Mouse (Mus musculus) gastrocnemius, adult 2 months (tissue): ENCODE measurements at regions not wholly inside any gene's neighbourhood (a gene's known extent, or its start where the extent isn't known, plus 50 kb on each side); places are given as distances from the start of the nearest gene placed in this dataset.

Experiments used
- DNase-seq: peaks from one replicate; pipeline ENCODE4 v3.0.0; 2022
- H3K27ac ChIP-seq: fragments of 200-600 bp; 2 replicates; pipeline ENCODE4 v1.8.1; 2022; ENCODE audit warnings: mild to moderate bottlenecking
- H3K4me3 ChIP-seq: fragments of 200-600 bp; 2 replicates; pipeline ENCODE4 v1.8.1; 2022; ENCODE audit warnings: mild to moderate bottlenecking, moderate library complexity
- CTCF ChIP-seq: fragments of 200-600 bp; IDR thresholded peaks from 2 replicates; pipeline ENCODE4 v1.8.1; 2022; ENCODE audit warnings: antibody characterized with exemption, mild to moderate bottlenecking, moderate library complexity
- intact Hi-C: fragments of 180-260 bp; cut with DNase I; formaldehyde crosslinking; loops from one replicate; pipeline ENCODE4 v1.15.1; 2025

DNA sequence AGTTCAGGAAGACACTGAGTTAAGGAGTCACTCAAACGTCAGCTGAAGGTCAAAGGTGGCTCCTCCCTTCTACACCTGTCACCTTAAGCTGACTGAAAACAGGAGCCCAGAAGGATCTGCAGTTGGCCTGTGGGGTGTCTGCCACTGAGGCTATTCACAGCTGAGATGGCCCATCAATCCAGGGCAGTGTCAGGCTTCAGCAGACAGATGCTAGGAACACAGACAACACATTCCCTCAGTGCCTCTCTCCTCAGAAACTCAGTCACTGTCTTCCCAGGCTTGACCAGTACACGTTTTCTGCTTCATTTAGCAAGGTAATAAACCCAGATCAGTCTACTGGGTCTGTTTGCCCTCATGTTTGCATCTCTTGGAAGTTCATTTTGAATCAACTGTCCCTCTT lies 222.9 kb upstream of the Pkn2 start:
- intact Hi-C loops = no loop called here
- no peak overlapping the region for H3K4me3 ChIP-seq
- no peak for TF ChIP-seq CTCF
- no peak overlapping the region for H3K27ac ChIP-seq
- no peak for DNase-seq

DNA sequence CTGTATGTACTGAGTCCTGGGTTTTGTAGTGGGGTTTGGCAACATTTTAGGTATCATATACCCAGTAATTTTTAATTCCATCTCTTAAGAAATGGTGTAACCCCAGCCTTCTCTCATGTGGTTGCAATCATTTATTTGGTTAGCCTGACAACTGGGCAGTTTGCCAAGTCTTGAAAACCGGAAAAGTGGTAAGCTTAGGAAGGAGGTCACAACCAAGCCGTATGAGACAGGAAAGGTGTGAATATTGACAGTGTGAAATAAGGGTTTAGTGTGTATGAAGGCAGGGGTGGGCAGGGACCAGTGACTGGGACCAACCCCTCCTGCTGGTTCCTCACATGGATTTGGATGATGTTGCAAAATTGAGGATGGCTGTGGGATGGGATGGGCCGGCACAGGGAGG lies 221.5 kb upstream of the Pkn2 start:
- no peak overlapping the region for H3K27ac ChIP-seq
- DNase-seq = no peak

DNA sequence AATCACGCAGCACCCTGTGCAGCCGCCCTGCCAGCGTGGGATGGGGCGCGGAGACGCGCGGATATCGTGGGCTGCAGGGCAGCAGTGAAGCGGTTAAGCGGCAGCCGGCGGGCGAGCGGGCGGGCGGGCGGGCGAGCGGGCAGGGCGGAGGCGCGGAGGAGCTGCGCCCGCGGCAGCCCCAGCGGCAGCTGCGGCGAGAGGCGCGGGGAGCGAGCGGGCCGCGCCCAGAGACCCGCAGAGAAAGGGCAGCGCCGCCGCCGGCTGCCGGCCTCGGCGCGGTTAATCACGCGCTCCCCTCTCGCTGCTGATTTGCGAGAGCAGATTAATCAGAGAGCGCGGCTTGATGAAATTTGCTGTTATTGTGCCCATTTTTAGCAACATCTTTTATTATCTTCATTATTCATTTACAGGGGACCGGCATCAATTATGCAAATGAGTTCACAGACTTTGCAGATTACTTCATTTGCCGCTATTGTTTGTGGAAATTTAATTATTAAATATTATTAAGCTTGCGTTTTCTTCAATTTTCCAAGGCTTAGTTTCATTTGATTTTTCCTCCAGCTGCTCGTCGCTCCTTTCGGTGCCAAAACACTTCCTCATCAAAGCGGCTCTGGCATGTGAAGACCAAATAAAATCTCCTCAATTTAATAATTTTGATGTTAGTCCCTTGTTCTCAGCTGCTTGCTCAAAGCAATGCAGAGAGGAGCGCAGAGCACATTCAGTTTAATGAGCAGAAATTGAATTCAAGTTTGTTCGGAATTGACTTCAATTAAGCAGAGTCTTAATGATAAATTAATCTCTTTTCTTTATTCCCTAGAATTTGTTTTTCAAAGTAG lies 219.2 kb upstream of the Pkn2 start:
- TF ChIP-seq CTCF = no peak
- intact Hi-C loops = no loop called here
- H3K27ac ChIP-seq = no peak overlapping the region
- peak overlapping the region; percentile 70 for H3K4me3 ChIP-seq
- peak; percentile 23 for DNase-seq

More for the DNA sequence above, 221.5 kb upstream of the Pkn2 start:
- intact Hi-C loops = no loop called here
- no peak overlapping the region for H3K4me3 ChIP-seq
- TF ChIP-seq CTCF = no peak

DNA sequence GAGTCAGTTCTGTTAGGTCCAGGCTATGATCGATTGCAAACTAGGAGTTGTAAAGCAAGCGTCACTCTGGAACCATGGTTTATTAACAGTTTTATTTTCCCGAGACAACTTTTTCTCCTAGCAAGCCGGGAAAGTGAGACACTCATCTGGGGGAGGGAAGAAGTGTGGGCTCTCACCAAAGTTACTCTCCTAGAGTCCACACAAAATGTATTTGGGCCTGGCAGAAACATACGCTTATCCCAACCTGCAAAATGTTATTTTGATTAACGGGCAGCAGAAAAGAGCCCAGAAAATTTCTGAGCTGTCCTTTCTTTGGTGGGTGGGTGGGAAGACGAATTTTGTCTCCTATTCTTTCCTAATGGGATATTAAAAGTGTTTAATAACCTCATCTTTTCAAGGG lies 218.4 kb upstream of the Pkn2 start:
- Histone ChIP-seq H3K4me3 (no peak overlapping the region), H3K27ac (no peak overlapping the region)
- TF ChIP-seq CTCF = no peak
- DNase-seq = no peak
- intact Hi-C loops = no loop called here

DNA sequence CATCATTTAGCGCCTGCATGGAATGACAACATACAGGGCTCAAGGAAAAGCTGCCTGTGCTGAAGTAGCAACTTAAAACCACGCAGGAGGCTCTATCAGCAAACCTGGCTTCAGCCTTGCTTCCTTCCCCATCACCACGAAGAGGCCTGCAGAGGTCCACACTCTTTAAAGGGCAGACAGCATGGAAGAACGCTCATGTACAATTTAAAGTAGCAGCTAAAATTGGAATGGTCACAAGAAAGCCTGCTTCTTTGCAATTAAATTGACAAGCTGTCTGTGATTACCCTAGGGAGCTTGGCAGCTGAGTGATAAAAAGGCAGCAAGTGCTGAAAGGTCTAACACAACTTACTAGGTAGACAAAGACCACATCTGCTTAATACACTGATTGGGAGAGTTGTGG lies 210.4 kb upstream of the Pkn2 start:
- no peak for TF ChIP-seq CTCF
- no peak for DNase-seq
- Histone ChIP-seq H3K4me3 (no peak overlapping the region), H3K27ac (no peak overlapping the region)
- intact Hi-C loops = no loop called here

DNA sequence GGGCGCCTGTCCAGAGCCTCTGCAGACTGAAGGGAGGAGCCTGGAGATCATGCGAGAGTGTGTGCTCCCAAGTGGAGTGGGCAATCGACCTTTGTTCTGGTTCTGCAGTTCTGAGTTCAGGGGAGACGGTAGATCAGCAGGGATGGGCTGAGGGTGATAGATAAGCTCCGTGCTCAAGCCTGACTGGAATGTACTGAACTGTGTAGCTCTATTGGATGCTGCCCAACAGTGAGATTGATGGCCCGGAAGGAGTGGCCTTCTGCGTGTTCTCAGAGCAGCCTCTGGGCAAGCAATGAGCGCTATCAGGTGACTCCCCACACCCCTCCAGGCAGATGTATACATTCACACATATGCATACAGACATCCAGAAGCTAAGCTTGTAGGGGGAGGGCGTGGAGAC lies 209.1 kb upstream of the Pkn2 start:
- DNase-seq = no peak

DNA sequence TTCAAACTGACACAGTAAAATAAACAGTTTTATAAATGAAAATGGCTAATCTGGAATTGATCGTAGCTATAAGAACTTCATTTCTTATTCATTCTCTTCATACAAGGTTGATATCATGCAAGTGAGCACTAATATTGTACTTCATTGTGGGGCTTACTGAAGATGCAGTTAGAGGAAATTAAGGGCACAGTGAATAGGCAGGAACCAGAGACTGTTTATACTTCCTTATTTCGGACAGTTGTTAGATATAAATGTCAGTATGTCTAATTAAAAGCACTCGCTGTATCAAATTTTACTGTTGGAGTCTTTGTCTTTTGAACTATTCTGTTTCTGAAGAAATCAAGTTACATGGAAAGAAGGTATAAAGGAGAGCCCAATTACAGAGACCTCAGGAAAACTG lies 208.5 kb upstream of the Pkn2 start:
- intact Hi-C loops = no loop called here
- TF ChIP-seq CTCF = no peak

More for the DNA sequence above, 209.1 kb upstream of the Pkn2 start:
- Histone ChIP-seq H3K27ac (no peak overlapping the region), H3K4me3 (no peak overlapping the region)
- TF ChIP-seq CTCF = no peak
- intact Hi-C loops = no loop called here

DNA sequence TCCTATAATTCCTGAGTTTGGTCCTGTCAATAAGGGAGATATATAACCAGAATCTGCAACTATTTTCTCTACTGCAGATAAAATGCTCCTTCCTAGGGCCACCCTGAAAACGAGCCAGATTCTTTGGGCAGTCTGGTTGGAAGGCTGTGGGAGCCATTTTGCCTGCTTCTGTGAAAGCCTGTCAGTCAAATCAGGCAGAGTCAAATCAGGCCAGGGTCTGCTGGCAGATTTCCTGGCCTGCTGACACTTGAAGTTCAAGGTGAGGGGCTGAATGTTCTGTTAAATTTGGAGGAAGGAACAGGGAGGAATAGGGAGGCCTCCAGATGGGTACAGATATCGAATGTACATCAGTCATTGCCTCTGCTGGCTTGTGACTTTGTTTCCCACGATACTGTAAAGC lies 206.0 kb upstream of the Pkn2 start:
- DNase-seq = no peak
- TF ChIP-seq CTCF = no peak

More for the DNA sequence above, 208.5 kb upstream of the Pkn2 start:
- DNase-seq = no peak
- Histone ChIP-seq H3K27ac (no peak overlapping the region), H3K4me3 (no peak overlapping the region)

DNA sequence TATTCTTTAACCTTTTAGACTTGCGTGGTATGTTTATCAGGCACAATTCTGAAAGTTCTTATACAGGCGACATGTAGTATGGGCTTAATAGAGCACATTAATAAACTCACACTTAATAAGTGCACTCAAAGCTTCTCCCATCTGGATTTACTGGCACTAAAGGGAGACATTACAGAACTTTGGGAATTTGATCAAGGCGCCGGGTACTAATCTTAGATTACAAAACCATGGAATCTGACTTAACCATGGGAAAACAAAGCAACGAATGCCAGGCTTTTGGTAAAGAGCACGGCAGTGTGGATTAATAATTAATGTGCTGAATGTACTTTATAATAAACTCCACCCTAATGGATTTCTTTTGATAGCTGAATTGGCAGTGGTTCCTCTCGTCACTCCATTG lies 196.5 kb upstream of the Pkn2 start:
- intact Hi-C loops = no loop called here
- TF ChIP-seq CTCF = no peak
- no peak for DNase-seq
- Histone ChIP-seq H3K4me3 (no peak overlapping the region), H3K27ac (no peak overlapping the region)

More for the DNA sequence above, 206.0 kb upstream of the Pkn2 start:
- no peak overlapping the region for H3K4me3 ChIP-seq
- intact Hi-C loops = no loop called here
- no peak overlapping the region for H3K27ac ChIP-seq

DNA sequence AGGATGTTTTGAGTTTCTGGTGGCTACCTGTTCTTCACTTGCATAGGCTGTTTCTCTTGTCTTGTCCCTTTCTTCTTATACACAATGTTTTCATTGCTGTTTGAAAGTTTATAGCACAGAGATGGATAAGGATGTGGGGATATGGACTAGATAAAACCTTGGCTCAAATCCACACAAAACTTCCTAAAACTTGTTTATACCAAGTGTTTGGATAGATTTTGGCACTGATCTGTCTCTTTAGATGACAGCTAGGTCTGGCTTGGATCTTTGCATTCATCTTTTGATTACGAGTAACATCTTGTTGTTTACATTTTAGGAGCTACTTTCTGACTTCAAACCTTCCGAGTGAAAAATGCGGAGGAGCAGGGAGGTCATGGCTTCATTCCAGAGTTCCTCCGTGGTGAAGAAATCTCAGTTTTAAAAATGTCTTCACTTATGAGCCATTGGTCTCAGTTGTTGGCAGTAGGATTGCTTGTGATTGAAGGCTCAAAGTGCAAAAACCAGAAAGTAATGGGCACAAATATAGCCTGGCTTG lies 190.1 kb upstream of the Pkn2 start:
- no peak for TF ChIP-seq CTCF
- no peak overlapping the region for H3K27ac ChIP-seq

DNA sequence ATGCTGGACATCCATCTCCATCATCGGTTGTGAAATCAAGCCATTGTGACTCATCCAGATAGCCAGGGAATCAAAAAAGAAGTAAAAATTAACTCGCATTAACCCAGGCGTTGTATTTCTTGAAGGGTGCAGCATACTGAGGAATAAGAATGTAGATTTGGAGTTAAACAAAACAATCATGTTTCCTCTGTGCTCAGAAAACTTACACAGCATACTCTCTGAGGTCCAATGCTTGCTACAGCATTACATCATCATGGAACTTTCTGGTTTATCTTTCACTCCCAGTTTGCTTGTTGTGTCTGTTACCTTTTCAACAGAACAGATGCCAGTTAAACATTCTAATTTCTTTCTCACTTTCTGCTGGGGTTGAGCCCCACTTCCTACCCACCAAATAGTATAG lies 173.1 kb upstream of the Pkn2 start:
- Histone ChIP-seq H3K4me3 (no peak overlapping the region), H3K27ac (no peak overlapping the region)
- DNase-seq = no peak
- TF ChIP-seq CTCF = no peak
- intact Hi-C loops = no loop called here

More for the DNA sequence above, 190.1 kb upstream of the Pkn2 start:
- no peak for DNase-seq
- H3K4me3 ChIP-seq = no peak overlapping the region
- intact Hi-C loops = no loop called here

DNA sequence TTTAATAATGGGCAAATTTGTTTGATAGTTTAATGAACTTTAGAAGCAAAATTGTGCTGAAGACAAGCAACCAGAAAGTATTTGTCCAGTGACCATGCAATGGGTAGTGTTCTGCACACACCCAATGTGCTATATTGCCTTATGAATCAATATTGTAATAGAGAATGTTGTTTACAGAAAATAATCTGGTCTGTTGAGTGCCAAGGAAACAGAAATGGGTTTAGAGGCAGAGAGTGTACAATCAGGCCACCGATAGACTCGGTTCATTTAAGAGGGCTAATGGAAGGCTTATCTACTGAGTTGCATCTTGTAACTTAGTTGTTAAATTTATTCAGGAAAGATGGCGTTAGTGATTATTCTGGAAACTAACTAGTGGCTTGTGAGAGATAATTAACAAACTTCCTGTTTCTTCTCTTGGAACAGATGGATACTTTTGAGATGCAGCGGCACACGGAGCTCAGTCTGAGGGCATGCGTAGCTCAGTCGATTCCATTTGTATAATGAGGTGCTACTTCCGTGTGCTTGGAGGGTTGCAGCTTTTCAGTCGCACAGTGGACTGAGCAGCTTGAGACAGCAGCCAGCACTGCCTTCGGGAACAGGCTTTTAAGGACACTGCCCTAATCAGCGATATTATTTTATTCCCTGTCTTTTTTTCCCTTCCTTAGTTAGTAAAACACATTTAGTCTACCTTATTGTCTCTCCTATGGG lies 171.6 kb upstream of the Pkn2 start:
- intact Hi-C loops = no loop called here
- Histone ChIP-seq H3K4me3 (no peak overlapping the region), H3K27ac (no peak overlapping the region)
- no peak for DNase-seq
- TF ChIP-seq CTCF = no peak

DNA sequence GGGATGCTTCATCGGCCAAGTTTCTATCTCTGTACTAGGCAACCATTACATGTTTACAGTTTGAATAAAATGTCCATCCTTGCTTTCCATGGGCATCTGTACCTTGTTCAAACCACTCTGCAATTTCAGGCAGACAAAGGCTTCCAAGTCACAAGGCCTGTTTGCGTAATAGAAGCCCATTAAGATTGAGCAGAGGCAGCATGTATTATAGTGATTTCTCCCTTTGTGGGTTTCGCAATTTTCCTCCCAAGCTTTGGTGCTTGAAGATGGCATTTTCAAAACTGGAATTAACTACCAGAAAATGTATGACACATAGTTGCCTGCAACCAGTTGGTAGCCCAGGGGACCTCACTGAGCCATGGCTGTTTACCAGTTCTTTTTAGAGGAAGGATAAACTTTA lies 158.9 kb upstream of the Pkn2 start:
- intact Hi-C loops = no loop called here
- no peak for TF ChIP-seq CTCF
- no peak overlapping the region for H3K27ac ChIP-seq
- no peak for DNase-seq
- H3K4me3 ChIP-seq = no peak overlapping the region
